Mouse (Mus musculus): Measurements from ENCODE around the gene Knstrn. TPM values are rescaled to one million over a fixed set of nuclear protein-coding genes. Genes with fewer than 3 reads are reported as not detected.
A peak's percentile ranks its signal among the peaks of the same experiment; 100 is the strongest.

The Knstrn gene
- 7.2 and 11.5 TPM in 2 replicates for polyA plus RNA-seq (2014; fragmentation: Nextera tagmentation; extraction: Ambion mirVana)

- WGBS = under 1% methylated on average over 49 of the region's 49 CpGs
- H3K4me3 ChIP-seq (ENCODE audit: low read depth, low read length) = peak within 1 kb of the TSS; percentile 47
- peak; percentile 98 for ATAC-seq (ENCODE audit: low read depth)
- no peaks in the 10 kb centered on the region for H3K9me3 ChIP-seq (ENCODE audit: control insufficient read depth, low read length)
- H3K36me3 ChIP-seq (ENCODE audit: control insufficient read depth, insufficient read depth, low read length) = no peaks in the 10 kb centered on the region
- no peak within 1 kb of the TSS for H3K27ac ChIP-seq (ENCODE audit: low read depth, low read length)
- H3K4me2 ChIP-seq (ENCODE audit: low read depth, low read length) = peak within 1 kb of the TSS; percentile 78
- no peaks in the 10 kb centered on the region for H3K27me3 ChIP-seq (ENCODE audit: control insufficient read depth, insufficient read depth, low read length)
- H3K4me1 ChIP-seq (ENCODE audit: control insufficient read depth, insufficient read depth, low read length) = 0 out of 2 replicates have a peak, but pooled peaks cover 4% of the 10 kb centered on the region
- peak within 1 kb of the TSS; percentile 30; the same call in 1 of the 2 replicates for H3K9ac ChIP-seq (replicated peaks; ENCODE audit: low read depth, low read length)
Measured at GRCm38 (mm10) chr2:118813981-118814836, at the start of gene Knstrn. Gene Knstrn, plus strand, starts transcription at chr2:118814003.

- Histone ChIP-seq H3K9ac (replicated peaks; ENCODE audit: low read depth, low read length) (no peak overlapping the region), H3K4me3 (ENCODE audit: low read depth, low read length) (no peak overlapping the region), H3K9me3 (ENCODE audit: control insufficient read depth, low read length) (no peaks in the 10 kb centered on the region), H3K4me1 (ENCODE audit: control insufficient read depth, insufficient read depth, low read length) (peaks cover 23% of the 10 kb centered on the region), H3K27me3 (ENCODE audit: control insufficient read depth, insufficient read depth, low read length) (no peaks in the 10 kb centered on the region), H3K4me2 (ENCODE audit: low read depth, low read length) (no peak overlapping the region), H3K36me3 (ENCODE audit: control insufficient read depth, insufficient read depth, low read length) (no peaks in the 10 kb centered on the region), H3K27ac (ENCODE audit: low read depth, low read length) (no peak overlapping the region)
- 27% methylated on average over 11 of the region's 11 CpGs for WGBS
- ATAC-seq (ENCODE audit: low read depth) = no peak
Measured at GRCm38 (mm10) chr2:118764094-118764831, 49.5 kb upstream of the Knstrn start.

- no peak for ATAC-seq (ENCODE audit: low read depth)
- H3K27me3 ChIP-seq (ENCODE audit: control insufficient read depth, insufficient read depth, low read length) = no peaks in the 10 kb centered on the region
- 86% methylated on average over 5 of the region's 5 CpGs for WGBS
Measured at GRCm38 (mm10) chr2:118764875-118765274, 48.9 kb upstream of the Knstrn start.

GRCm38 (mm10) chr2:118766041-118767033 is 47.5 kb upstream of the Knstrn start:
- H3K36me3 ChIP-seq (ENCODE audit: control insufficient read depth, insufficient read depth, low read length) = no peaks in the 10 kb centered on the region
- no peak overlapping the region for H3K4me2 ChIP-seq (ENCODE audit: low read depth, low read length)
- no peaks in the 10 kb centered on the region for H3K9me3 ChIP-seq (ENCODE audit: control insufficient read depth, low read length)
- peaks cover 17% of the 10 kb centered on the region for H3K4me1 ChIP-seq (ENCODE audit: control insufficient read depth, insufficient read depth, low read length)
- no peak overlapping the region for H3K27ac ChIP-seq (ENCODE audit: low read depth, low read length)
- ATAC-seq (ENCODE audit: low read depth) = no peak
- 75% methylated on average over 10 of the region's 10 CpGs for WGBS
- H3K9ac ChIP-seq (replicated peaks; ENCODE audit: low read depth, low read length) = no peak overlapping the region
- H3K4me3 ChIP-seq (ENCODE audit: low read depth, low read length) = no peak overlapping the region
- no peaks in the 10 kb centered on the region for H3K27me3 ChIP-seq (ENCODE audit: control insufficient read depth, insufficient read depth, low read length)

More at GRCm38 (mm10) chr2:118764875-118765274, 48.9 kb upstream of the Knstrn start:
- Histone ChIP-seq H3K9me3 (ENCODE audit: control insufficient read depth, low read length) (no peaks in the 10 kb centered on the region), H3K4me3 (ENCODE audit: low read depth, low read length) (no peak overlapping the region), H3K9ac (replicated peaks; ENCODE audit: low read depth, low read length) (no peak overlapping the region), H3K27ac (ENCODE audit: low read depth, low read length) (no peak overlapping the region), H3K4me1 (ENCODE audit: control insufficient read depth, insufficient read depth, low read length) (peaks cover 23% of the 10 kb centered on the region), H3K4me2 (ENCODE audit: low read depth, low read length) (no peak overlapping the region), H3K36me3 (ENCODE audit: control insufficient read depth, insufficient read depth, low read length) (no peaks in the 10 kb centered on the region)

GRCm38 (mm10) chr2:118772158-118772874 is 41.5 kb upstream of the Knstrn start, which contains the start of gene Phgr1:
Gene Phgr1, plus strand, starts transcription at chr2:118772769.
- H3K4me3 ChIP-seq (ENCODE audit: low read depth, low read length) = no peak within 1 kb of the TSS
- H3K4me2 ChIP-seq (ENCODE audit: low read depth, low read length) = no peak within 1 kb of the TSS
- no peaks in the 10 kb centered on the region for H3K27me3 ChIP-seq (ENCODE audit: control insufficient read depth, insufficient read depth, low read length)
- no peak for ATAC-seq (ENCODE audit: low read depth)
- no peaks in the 10 kb centered on the region for H3K36me3 ChIP-seq (ENCODE audit: control insufficient read depth, insufficient read depth, low read length)
- H3K9ac ChIP-seq (replicated peaks; ENCODE audit: low read depth, low read length) = no peak within 1 kb of the TSS
- 83% methylated on average over 6 of the region's 6 CpGs for WGBS
- no peak within 1 kb of the TSS for H3K27ac ChIP-seq (ENCODE audit: low read depth, low read length)
- H3K4me1 ChIP-seq (ENCODE audit: control insufficient read depth, insufficient read depth, low read length) = no peaks in the 10 kb centered on the region
- H3K9me3 ChIP-seq (ENCODE audit: control insufficient read depth, low read length) = no peaks in the 10 kb centered on the region

GRCm38 (mm10) chr2:118774536-118774935 is 39.3 kb upstream of the Knstrn start:
- no peak overlapping the region for H3K4me3 ChIP-seq (ENCODE audit: low read depth, low read length)
- no peak for ATAC-seq (ENCODE audit: low read depth)
- H3K4me2 ChIP-seq (ENCODE audit: low read depth, low read length) = no peak overlapping the region
- no peaks in the 10 kb centered on the region for H3K36me3 ChIP-seq (ENCODE audit: control insufficient read depth, insufficient read depth, low read length)
- no peaks in the 10 kb centered on the region for H3K27me3 ChIP-seq (ENCODE audit: control insufficient read depth, insufficient read depth, low read length)
- 95% methylated on average over 2 of the region's 2 CpGs for WGBS
- 0 out of 2 replicates have a peak, but pooled peaks cover 3% of the 10 kb centered on the region for H3K4me1 ChIP-seq (ENCODE audit: control insufficient read depth, insufficient read depth, low read length)
- H3K27ac ChIP-seq (ENCODE audit: low read depth, low read length) = no peak overlapping the region
- H3K9me3 ChIP-seq (ENCODE audit: control insufficient read depth, low read length) = no peaks in the 10 kb centered on the region
- no peak overlapping the region for H3K9ac ChIP-seq (replicated peaks; ENCODE audit: low read depth, low read length)

- Histone ChIP-seq H3K27me3 (ENCODE audit: control insufficient read depth, insufficient read depth, low read length) (no peaks in the 10 kb centered on the region), H3K4me1 (ENCODE audit: control insufficient read depth, insufficient read depth, low read length) (0 out of 2 replicates have a peak, but pooled peaks cover 6% of the 10 kb centered on the region), H3K4me3 (ENCODE audit: low read depth, low read length) (no peak overlapping the region), H3K36me3 (ENCODE audit: control insufficient read depth, insufficient read depth, low read length) (no peaks in the 10 kb centered on the region), H3K9me3 (ENCODE audit: control insufficient read depth, low read length) (no peaks in the 10 kb centered on the region), H3K9ac (replicated peaks; ENCODE audit: low read depth, low read length) (no peak overlapping the region), H3K27ac (ENCODE audit: low read depth, low read length) (no peak overlapping the region), H3K4me2 (ENCODE audit: low read depth, low read length) (no peak overlapping the region)
- WGBS = 38% methylated on average over 1 of the region's 1 CpGs
- no peak for ATAC-seq (ENCODE audit: low read depth)
Measured at GRCm38 (mm10) chr2:118775396-118775795, 38.4 kb upstream of the Knstrn start.

GRCm38 (mm10) chr2:118775846-118776245 is 38.0 kb upstream of the Knstrn start:
- no peak for ATAC-seq (ENCODE audit: low read depth)
- Histone ChIP-seq H3K9me3 (ENCODE audit: control insufficient read depth, low read length) (no peaks in the 10 kb centered on the region), H3K9ac (replicated peaks; ENCODE audit: low read depth, low read length) (no peak overlapping the region), H3K4me3 (ENCODE audit: low read depth, low read length) (no peak overlapping the region), H3K27ac (ENCODE audit: low read depth, low read length) (no peak overlapping the region), H3K4me1 (ENCODE audit: control insufficient read depth, insufficient read depth, low read length) (peaks cover 10% of the 10 kb centered on the region; the same call in 1 of the 2 replicates), H3K36me3 (ENCODE audit: control insufficient read depth, insufficient read depth, low read length) (no peaks in the 10 kb centered on the region), H3K27me3 (ENCODE audit: control insufficient read depth, insufficient read depth, low read length) (no peaks in the 10 kb centered on the region), H3K4me2 (ENCODE audit: low read depth, low read length) (no peak overlapping the region)
- 65% methylated on average over 3 of the region's 4 CpGs for WGBS

All from neural tube, embryonic 14.5 days (tissue).